Mouse (Mus musculus) thymus, adult 18-20 months (tissue): ENCODE data around the gene Tmem189.

Source experiments
- DNase-seq, 2 experiments: peaks; one replicate each; pipeline ENCODE4 v3.0.0; 2022; ENCODE audit warnings: mixed read lengths in 2 of 2

Gene Tmem189

DNA sequence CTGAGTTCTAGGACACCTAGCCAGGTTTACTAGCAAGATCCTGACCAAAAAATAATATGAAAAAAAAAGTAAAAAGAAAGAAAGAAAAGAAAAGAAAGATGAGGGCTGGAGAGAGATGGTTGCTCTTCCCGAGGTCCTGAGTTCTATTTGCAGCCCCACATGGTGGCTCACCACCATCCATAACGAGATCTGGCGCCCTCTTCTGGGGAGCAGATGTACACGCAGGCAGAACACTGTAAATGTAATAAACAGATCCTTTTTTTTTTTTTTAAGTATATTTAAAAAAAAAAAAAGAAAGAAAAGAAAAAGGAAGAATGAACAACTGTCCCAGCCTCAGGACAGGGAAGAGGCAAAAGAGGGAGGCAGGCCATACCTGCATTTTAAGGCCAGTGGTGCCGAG, 11.0 kb downstream of the Tmem189 start:
- no peak for DNase-seq

DNA sequence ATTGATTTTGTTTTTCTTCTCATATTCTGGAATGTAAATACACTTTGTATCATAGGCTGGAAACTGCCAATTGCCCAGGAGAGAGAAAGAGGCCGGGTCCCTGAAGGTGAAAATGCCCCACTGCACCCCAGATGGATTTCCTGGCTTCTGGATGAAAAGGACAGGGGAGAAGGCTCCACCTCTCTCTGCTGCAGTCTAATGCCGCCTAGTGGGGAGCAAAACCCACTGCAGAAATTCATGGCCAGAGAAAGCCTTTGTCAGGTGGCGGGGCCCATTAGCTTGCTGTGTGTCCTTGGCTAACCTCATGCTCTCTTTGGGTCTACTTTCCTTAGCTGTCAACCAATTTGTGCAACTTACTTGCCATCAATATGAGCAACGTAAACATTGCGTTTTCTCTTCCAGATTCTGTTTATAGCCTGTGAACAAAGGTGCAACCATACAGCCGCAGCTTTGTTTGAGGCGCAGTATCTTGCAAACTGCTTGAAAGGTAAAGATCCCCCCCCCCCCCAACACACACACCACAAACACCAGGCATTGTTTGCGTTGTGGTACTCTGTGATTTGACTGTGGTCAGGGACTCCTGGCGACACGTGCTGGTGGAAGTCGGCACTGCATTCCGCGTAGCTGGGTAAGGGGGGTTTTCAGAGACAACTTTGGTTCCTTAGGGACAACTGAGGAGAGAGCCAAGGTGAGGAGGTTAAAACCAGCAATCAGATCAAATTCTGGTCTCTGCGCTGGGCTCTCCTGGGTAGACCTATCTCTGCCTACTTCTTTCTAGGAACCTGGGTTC, 14.3 kb downstream of the Tmem189 start:
- DNase-seq = no peak

DNA sequence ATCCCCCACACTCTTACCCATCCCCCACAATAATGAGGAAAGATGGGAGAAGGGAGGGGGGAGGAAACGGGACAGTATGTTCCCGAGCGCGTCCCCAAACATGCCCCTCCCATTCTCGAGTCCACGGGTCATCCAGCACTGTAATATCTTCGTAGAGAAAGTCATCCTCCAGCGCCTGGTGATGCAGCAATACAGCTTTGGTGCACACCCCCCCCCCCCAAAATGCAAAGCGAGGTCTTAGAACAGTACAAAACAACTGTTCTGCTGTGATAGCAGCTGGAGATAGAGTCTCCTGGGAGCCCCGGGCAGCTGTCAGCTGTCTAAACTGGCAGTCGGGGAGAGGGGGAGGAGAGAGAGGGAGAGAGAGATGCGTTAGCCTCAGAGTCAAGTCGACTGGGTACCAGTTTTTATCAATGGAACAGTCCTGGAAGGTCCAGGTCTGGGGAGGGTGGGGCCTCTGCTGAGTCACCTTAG, 17.4 kb downstream of the Tmem189 start:
- DNase-seq = no peak

DNA sequence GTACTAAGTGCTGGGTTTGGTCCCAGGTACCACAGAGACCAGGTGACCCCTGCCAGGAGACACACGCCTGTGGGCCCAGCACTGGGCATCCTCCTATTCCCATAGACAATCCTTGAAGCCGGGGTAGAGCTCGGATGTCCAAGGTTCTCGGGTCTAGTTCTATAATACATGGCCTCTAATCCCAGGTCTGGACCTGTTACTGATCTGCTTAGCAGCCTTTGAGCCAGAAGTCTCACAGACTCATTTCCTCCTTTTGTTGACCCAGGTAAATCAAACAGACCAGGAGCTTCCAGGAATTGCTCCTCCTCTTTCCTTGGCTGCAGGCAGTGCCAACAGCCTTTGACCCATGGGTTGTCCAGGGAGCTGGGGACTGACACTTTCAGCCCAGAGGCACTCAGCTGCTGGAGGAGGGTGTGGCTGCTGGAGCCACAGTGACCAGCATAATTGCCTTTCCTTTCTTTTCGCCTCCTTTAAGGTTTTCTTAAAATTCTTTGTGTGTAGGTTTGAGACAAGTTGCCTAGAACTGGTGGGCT, 18.5 kb downstream of the Tmem189 start:
- no peak for DNase-seq

DNA sequence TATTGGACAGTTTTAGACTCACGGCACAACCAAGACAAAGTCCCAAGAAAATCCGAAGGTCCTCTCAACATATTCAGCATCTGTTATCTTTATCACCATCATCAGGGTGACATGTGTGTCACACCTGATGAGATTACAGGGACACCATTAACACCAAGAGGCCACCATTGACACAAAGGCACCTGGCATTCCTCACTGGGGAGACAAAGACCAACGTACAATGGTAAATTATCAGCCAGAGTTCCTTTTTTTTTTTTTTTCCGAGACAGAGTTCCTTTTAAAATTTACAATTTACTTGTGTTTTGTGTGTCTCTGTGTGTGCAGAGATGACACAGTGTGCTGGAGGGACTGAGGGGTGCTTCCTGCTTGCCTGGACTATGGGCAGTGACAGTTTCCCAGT, 20.2 kb downstream of the Tmem189 start:
- DNase-seq = no peak

DNA sequence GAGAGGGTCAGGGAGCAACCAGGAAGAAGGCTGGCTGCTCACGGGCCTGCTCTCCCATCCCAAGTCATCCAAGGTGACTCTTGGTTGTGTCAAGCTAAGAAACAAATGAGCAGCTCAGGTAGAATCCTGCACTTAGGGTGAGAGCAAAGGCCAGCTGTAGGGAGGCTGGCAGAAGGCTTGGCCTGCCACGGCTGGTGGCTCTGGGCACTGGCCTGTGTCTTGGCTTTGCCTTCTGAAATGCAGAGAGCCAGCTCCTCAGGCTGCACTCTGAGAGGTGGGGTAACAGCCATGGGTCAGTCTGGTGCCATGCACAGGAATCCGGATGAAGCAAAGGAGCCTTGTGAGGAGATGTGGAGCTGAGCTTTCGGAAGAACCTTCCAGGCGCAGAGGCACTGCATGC, 21.2 kb downstream of the Tmem189 start:
- no peak for DNase-seq

DNA sequence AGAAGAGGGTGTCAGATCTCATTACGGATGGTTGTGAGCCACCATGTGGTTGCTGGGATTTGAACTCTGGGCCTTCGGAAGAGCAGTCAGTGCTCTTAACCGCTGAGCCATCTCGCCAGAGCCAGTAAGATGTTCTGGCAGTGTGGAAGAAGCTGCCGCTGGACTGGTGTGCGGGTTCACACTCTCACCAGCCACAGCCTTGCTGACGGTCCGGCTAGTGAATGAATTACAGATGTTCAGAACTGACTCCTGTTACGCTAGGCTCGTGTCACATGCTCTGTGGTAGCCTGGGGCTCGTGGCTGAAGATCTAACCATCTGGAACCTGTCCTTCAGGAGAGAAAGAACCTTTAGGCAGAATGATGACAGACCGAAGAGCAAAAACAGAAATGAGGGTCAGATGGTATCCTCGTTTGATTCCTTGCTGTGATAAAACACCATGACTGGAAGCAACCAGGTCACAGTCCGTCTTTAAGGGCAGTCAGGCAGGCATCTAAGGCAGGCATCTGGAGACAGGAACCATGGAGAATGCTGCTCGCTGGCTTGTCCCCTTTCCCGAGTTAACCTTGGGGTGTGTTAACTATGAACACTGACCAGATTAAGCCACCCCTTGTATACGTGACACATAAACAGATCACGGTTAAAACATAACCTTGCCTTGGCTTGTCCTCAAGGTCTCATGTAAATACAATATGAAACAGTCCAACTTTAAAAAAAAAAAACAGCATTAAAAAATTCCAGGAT, 23.5 kb downstream of the Tmem189 start:
- DNase-seq = no peak

DNA sequence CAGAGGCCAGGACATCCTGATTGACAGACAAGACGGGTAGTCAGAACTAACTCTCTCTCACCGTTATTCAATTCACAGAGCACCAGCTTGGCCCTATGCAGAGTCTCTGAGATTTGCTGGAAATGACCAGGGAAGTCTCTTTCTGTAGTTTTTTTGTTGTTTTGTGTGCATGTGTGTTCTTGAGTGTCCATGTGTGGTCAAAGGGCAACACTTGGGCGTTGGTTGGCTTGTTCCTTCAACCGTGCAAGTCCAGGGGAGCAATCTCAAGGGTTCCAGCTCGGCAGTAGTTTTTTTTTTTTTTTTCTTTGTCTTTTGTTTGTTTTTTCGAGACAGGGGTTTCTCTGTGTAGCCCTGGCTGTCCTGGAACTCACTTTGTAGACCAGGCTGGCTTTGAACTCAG, 26.9 kb downstream of the Tmem189 start:
- no peak for DNase-seq

DNA sequence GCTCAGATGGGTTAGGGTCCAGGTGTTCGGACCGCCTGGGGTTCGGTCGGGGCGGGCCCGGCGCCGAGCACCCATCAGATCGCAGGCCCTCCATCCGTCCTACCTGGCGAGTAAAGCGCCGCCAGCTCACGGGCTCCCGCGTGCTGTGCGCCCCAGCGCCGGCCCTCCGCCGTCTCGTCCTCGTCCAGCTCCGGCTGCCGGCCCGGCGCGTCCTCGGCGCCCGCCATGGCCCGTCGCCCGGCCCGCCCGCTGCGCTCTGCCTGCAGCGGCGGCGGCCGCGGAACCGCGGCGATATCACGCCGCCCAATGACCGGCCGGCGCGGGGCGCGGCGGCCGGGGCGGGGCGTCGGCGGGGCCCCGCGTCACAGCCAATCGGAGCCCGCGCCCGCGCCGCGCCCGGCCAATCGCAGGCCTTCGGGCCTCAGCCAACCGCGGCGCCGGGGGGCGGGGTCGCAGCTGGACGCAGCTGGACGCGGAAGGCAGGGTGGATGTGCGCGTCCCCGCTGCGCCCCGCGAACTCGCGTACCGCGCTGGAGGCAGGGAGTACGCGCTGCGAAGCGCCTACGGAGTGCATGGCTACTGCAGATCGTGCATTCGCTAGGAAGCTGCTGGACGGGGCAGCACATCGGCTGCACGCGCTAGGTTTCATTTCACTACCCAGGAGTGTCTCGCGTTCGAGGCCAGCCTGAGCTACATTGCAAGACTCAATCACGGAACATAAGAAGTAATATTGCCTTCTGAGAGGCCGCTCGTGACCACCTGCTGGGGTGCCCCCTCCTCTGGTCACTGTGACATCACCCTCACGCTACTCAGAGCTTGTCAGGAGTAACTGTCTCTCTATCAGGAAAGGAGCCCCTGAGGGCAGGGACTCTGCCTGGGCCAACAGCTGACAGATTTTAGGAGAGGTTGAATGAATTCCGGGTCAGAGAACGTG, 28.1 kb downstream of the Tmem189 start, which contains the start of gene Gm20431:
Gene Gm20431 (minus strand): TSS at position 227 of the 934 bp plus-strand sequence.
- DNase-seq = peak; percentile 85 to 88

DNA sequence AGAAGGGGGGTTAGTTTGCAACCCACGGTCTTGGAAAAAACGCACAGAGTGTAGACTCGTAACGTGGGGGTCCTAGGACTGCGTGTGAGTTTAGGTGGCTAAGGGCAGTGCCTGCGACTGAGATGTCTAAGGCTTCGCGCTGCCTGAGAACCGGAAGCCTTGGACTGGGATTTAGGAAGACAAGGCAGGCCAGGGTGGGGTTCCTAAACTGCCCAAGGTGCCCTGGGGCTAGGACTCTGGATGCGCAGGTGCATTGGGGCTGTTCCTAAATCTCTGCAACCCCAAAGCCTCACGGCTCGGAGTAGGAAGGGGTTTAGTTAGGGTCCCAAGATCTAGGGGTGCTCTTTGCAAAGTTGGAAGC, 29.0 kb downstream of the Tmem189 start:
- DNase-seq = no peak

DNA sequence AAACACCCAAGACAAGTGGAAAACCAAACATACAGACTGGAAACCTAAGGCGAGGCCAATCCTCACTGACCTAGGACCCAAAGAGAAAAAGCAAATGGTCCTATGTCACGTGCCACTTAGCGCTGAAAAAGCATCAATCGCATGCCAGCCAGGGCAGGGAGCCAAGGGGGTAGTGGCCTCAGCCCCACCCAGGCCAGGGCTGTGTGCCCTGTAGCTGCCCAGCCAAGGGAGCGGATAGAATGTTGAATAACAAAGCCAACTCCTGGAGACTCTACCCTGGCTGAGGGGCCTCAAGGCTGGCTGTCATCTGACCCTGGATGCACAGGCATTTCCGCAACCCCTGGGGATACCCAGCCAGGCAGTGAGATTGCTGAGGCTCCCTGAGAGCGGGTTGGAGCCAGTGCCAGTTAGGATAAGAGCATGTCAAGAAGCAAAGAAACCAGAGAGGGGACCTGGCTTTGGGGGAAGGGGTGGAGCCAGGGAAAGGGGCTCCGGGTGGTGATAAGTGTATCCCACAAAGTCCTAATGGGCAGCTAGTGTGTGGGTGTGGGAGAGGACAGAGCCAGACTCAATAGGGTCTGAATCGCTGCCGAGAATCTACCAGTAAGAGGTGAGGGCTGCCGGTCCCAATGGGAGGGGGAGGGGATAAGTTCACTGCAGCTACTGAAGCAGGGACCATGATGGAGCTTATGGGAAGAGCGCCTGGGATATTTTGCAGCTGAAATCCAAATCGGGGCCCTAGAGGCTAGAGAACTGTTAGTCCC, 29.6 kb downstream of the Tmem189 start:
- DNase-seq = no peak

DNA sequence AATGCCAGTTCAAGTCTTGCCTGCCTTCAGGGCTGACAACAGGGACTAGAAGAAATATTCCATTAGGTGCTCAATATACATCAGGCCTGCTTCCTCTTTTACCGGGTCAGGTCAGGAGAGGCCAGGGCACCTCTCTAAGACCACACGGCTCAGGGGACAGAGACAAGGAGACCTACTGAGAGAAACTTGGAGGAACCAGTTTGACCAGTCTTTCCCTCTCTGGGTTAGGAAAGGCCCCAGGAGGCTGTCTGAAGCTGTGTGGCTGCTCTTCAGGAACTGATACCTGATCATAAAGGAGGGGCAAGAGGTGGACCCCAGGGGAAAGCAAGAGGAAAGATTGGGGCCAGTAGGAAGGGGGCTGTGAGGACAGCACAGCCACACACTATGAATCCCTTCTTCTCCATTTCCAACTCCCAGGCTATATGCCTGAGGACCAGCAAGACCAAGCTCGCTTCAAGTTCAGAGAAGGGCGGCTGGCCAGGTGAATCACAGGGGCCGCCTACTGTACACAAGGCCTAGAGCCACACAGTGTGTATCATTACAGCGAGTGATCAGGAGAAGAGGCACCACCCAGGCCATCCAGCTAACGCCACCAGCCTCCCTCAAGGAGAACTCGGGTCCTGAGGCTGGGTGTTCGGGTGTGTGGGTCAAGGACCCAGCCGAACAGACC, 30.3 kb downstream of the Tmem189 start:
- DNase-seq = no peak

DNA sequence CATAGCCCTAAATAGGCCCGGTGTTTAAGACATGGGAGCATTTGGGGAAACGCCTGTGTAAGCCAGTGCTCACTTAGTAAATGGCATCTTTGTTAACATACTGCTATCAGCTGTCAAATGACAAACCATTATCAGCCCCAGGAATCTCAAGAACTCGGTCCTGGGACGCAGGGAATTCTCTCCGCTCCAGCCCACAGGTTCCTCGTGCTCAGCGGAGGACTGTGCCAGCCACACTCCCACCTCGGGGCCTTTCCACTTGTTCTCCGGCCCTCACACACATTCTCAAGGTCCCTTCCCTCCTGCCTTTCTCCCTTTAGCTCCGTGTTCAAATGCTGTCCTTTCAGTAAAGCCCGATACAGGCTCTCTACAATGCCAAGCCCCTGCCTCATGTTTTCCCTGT, 30.9 kb downstream of the Tmem189 start:
- DNase-seq = no peak

DNA sequence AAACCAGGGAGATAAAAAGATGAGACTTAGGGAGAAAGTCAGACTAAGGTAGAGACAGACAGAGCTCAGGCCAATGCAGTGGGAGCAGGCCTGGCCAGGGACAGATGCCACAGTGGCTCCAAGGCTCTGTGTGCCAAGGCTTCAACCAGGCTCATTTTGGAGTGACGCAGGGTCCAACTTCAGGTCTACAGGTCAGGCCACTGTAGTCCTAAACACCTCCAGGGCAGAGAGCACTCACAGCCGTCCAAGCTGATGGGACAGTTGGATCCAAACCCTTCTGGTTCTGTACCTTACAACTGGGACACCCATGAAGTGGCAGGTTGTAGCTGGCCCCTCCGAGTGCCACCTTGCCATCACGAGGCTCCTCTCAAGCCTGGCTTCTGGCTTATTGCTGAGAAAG, 31.6 kb downstream of the Tmem189 start:
- DNase-seq = no peak

DNA sequence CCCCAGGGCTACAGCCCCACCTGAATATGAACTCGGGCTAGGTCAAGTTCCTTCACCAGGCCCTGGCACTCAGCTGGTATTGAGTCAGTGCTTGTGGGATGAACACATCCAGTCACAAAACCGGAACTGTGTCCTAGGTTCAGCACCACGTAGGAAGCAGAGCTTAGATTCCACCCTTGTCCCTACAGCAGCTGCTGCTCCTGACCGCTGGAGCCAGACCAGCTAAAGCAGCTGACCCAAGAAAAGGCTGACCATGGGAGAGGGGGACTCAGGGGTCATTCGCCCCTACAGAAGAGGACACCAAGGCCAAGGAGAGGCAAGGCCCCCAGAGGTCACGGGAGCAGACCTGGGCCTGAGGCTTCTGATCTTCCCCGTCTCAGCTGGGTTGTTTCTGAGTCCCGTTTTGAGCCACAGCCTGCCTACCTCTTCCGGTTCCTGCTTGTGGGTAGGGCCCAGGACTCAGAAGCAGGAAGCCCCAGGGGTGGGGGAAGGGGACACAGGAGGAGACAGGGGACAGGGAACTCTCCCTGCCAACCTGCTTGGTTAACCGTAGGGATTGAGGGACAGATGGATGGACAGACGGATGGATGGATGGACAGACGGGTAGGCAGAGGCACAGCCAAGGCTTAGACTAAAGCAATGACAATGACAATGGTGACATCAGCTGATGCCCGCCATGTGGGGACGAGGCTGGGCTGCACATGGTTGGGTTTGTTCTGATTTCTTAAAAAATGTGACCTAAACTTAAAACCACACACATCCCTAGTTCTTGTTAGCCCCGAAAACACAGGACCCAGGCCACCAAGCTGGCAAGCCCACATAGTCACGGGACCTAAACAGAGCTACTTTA, 32.8 kb downstream of the Tmem189 start:
- peak; percentile 78 to 88 for DNase-seq

DNA sequence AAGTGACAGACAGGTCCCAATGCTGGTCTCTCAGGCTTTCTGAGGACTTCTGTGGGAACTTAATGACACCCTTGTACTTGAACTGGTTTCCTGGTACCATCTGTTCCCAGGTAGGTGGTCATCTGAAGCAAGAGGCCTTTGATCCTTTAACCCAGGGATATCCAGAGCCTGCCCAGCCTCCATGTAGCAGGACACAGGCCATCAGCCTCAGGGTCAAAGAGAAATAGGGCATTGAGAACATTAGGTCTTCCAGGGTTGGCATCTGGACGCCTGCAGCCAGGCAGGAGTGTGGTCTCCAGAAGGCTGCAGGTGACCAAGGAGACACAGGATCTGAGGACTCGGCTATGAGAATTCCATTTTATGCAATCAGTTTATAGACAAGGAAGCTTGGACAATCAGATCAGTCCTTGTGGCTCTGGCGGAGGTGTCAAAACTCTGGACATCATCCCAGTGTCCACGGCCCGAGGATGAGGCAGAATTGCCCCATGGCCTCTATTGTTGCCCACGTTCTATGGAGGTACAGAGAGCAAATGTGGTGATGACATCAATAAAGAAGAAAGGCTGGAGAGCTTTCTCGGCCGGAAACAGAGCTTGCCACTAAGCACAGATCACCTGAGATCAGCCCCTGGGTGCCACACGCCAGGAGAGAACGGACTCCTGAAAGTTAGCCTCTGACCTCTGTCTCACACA, 34.6 kb downstream of the Tmem189 start:
- DNase-seq = no peak

DNA sequence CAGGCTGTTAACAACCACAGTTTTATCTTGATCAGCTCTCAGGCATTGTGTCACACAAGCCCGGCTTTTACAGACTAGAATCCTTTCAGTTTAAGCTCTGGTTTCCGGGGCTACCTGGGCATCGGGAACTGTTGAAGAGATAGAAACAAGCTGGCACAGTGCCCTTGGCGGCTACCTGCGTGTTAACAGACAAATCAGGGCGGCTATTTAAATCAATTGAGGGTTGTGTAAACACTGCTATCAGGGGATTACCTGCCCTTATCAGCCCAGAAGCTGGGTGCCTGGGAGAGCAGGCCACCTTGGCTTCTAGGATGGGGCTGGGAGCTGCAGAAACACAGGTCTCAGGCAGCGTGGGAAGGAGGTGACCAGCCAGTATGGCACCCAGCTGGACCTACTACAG, 36.9 kb downstream of the Tmem189 start:
- no peak for DNase-seq

DNA sequence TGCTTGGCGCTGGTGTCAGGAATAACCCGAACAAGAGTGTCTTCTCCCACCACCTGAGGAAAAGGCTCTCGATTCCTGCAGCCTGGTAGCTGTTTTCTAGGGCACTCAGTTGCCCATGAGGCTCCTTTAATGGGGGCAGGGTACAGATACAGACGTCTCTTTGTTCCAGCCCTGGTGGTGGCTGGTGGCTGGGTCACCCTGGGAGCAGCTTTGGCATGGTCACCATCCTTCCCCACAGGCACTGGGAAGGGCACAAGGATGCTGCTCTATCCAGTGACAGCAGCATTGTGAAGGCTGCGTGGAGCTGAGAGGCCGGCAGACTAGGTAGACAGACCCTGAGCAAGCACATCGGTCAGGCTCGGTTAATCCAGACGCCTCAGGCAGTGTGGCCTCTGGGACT, 38.0 kb downstream of the Tmem189 start:
- no peak for DNase-seq

DNA sequence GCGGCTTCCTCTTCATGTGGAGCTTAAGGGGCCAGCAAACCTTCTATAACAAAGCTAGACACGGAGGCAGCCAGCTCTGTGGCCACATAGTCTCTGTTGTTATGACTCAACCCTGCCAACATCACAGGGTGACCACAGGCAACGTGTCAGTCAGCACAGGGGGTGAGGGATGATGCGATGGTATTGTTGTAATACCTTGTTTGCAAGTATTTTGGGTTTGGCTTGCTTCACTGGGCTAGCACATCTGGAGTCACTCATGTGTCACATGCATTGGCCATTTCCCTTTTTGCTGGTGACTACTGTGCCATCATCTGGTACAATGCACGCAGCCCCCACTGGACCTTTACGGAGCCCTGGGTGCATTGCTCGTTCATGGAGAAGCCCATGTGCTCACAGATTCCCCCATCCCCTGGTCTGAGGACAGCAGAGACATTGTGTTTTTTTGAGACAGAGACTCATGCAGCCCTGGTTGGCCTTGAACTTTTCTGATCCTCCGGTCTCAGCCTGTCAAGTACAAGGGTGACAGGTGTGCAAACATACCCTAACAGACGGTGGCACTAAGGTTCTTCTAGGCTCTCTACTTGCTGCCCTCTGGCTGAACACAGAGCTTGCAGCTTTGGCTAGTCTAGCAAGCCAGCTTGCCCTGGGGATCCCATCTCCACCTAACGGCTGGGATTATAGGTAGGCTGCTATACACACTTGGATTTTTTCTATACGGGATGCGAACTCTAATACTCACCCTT, 40.2 kb downstream of the Tmem189 start:
- no peak for DNase-seq
